Mouse (Mus musculus) frontal cortex, postnatal 25 days (tissue): ENCODE data around the gene Mrgpre.
A peak's percentile ranks its signal among the peaks of the same experiment; 100 is the strongest.

ENCODE experiments used
- DNase-seq, 2 experiments: peaks; one replicate each; pipeline ENCODE4 v3.0.0; 2022; ENCODE audit warnings: low spot score in 2 of 2

Gene Mrgpre

DNA sequence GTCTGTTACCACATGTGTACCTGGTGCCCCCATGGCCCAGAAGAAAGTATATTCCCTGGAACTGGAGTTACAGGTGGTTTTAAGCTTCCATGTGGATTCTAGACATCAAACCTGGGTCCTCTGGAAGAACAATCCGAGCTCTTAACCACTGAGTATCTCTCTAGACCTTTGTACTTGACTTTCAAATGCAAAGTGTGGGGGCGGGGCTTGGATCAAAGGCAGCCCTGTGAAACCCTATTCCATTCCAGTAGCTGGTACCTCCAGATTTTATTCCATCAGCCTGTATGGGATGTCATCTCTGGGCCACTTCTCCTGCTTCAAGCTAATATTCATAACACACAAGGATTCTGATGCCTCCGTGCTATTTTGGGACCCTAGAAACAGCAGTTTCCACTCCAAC, 8.2 kb downstream of the Mrgpre start:
- no peak for DNase-seq

GRCm38 (mm10) chr7:143769461-143769860, 14.8 kb downstream of the Mrgpre start:
- DNase-seq = no peak

DNA sequence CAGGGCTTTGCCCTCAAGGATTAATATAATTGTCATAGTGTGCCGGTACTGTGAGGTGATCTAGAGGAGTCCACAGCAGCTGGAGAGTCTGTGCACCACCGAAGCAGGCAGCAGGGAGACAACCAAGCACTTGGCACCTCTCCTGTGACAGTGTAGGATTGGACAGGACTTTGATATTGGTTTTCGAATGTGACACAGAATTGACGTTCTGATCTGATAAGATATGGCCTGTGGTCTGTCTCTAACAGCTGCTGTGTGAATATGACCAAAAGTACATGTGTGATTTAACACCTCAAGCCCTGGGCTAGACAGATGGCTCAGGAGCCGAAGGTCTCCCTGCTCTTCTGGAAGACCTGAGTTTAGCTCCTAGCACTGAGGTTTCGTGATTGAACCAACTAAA, 16.0 kb downstream of the Mrgpre start:
- DNase-seq = no peak

- no peak for DNase-seq
These were observed 17.4 kb downstream of the Mrgpre start, which contains the start of gene Mrgprg for GRCm38 (mm10) chr7:143766893-143767292. Mrgprg (minus strand) TSS chr7:143766993.

DNA sequence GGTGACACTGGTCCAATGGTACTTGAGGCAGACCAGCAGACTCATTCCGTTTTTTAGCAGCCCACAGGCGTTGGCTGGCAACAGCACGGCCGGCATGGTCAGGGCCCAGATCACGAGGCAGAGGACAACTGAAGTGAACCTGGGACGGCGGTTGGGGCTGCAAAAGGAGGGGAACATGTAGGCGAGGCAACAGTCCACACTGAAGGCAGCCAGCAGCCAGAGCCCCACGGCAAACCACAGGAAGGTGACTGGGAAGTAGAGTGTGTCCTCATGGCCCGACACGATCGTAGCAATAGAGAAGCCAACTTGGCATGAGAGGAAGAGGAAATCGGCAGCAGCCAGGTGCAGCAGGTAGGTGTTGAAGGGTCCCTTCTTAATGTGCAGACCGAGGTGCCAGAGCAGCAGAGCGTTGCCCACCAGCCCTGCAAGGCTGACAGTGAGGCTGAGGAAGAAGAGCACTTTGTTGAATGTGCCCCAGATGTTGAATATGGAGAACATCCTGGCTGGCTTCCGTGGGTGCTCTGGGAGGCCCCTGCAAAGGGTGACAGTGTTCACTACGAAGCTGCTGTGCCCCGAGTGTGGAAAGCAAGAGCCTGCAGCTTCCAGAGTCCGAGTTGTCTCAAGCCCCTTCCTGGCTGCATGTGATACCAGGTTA, 19.3 kb downstream of the Mrgpre start:
- no peak for DNase-seq

DNA sequence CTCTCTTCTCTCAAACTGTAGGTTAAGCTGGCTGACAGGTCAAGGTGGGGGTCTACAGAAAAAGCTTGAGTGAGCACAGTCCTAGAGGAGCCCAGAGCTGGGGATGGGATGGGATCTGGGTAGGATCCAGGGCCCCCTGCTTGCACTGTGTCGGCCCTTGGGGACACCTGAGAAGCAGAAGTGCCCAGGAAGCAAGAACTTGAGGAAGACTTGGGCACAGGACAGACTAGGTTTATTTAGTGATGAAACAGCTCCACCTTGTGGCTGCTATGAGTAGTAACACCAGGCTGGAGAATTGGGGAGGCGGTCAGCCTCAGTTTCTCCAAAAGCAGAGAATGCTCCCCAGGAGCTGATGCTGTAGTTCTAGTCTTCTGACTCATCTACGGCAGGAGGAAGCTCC, 20.5 kb downstream of the Mrgpre start:
- no peak for DNase-seq

- no peak for DNase-seq
These were observed 25.3 kb downstream of the Mrgpre start for GRCm38 (mm10) chr7:143758956-143759355.

GRCm38 (mm10) chr7:143757696-143758095, 26.6 kb downstream of the Mrgpre start:
- DNase-seq = no peak

GRCm38 (mm10) chr7:143757027-143757390, 27.3 kb downstream of the Mrgpre start:
- peak in 1 of 2 experiments; percentile 43 for DNase-seq

DNA sequence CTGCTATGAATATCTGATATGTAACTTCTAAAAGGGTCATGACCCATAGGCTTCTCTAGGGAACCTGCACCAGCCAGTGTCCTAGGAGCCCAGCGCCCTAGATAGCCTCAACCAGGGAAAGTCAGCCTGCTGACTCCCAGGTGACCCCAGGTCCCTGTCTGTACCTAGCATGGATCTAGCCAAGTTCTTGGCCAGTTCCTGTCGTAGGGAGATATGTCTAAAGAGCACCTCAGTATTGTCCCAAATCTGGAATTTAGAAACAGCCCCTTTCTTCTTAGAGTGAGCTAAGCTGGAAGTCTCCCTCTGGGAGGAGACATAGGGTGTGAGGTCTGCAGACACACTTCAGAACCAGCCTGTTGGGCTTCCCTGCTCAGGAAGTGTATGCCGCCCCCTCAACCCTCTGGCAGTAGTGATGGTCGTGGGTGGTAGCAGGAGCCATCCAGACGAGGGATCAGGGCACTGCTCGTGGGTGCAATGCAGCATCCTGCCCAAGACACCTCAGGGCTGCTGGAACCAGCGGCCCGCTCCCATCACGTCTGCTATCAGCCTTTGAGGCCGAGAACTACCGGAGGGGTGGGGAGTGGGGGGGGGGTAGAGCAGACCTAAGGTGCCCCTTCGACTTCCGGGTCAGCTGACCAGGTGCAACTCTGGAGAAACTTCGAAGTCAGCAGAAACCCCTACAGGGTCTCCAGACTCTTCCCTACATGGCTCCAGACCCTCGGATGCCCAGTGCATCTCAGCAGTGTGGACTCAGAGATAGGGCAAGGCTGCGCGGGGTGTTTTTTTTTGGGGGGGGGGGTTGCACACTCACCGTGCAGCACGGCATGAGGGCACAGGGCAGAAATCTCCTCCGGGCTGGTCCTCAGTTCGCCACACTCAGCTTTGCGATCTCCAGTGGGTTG, 27.9 kb downstream of the Mrgpre start, which contains the start of gene Osbpl5:
Gene Osbpl5, minus strand, starts transcription at position 861 of the 902 bp plus-strand sequence.
- DNase-seq = no peak

- DNase-seq = no peak
These were observed 28.8 kb downstream of the Mrgpre start for GRCm38 (mm10) chr7:143755357-143756124.

GRCm38 (mm10) chr7:143753990-143754715, 30.1 kb downstream of the Mrgpre start:
- DNase-seq = no peak

DNA sequence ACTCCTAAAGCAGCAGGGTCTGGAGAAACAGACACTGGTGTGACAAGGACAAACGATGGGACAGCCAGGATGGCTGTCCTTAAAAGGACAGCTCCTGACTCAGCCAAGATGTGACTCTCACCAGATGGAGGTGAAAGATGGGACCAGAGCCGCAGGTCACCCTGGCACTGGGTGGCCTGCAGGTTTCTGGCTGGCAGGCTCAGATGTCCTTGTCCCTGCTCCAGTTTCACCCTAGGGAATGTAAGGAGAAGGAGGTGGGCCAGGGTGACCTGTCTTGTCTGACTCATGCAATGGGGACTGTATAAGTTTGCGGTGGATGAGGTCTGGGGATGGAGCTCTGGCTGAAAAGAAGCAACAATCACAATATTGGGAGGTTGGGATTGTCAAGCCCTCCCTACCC, 31.7 kb downstream of the Mrgpre start:
- no peak for DNase-seq

- no peak for DNase-seq
These were observed 32.2 kb downstream of the Mrgpre start for GRCm38 (mm10) chr7:143752056-143752455.

- no peak for DNase-seq
These were observed 32.9 kb downstream of the Mrgpre start for GRCm38 (mm10) chr7:143751380-143751779.

- DNase-seq = no peak
These were observed 35.3 kb downstream of the Mrgpre start for GRCm38 (mm10) chr7:143749045-143749444.

DNA sequence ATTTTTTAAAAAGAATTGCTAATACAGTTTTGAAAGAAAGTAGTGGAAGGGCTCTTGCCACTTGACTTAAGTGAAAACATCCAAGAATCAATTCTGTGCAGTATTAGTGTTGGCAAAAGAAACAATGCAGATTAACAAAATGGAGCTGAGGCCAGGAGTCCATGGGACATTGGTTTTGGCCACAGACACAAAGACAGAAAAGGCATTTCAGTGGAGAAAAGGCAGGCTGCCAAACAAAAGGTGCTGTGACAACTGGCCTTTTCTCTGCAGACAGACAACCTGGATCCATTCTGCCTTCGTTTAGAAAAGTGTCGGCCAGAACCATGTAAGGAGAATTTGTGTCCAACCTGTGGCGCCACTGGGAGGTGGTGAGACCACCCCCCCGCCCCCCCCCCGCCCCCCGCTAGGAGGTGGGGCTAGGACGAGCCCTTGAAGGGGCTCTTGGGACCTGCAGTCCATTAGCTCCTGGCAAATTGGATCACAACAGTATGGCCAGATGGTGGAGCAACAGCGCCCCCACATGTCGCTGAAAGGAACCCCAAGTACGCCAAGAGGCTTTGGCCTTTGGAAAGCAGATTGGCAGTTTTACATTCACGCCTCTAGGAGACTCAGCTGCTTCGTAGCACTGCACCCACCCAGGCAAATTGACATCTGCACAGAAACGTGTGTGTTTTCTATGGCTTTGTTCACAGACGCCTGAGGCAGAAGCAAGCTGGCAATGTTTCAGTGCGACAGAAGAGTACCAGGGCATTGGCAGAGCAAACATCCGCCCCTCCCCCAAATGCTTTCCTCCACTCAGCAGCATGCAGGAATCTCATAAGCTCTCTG, 36.0 kb downstream of the Mrgpre start:
- peak; percentile 85 to 89 for DNase-seq

GRCm38 (mm10) chr7:143740653-143741052, 43.6 kb downstream of the Mrgpre start:
- no peak for DNase-seq

DNA sequence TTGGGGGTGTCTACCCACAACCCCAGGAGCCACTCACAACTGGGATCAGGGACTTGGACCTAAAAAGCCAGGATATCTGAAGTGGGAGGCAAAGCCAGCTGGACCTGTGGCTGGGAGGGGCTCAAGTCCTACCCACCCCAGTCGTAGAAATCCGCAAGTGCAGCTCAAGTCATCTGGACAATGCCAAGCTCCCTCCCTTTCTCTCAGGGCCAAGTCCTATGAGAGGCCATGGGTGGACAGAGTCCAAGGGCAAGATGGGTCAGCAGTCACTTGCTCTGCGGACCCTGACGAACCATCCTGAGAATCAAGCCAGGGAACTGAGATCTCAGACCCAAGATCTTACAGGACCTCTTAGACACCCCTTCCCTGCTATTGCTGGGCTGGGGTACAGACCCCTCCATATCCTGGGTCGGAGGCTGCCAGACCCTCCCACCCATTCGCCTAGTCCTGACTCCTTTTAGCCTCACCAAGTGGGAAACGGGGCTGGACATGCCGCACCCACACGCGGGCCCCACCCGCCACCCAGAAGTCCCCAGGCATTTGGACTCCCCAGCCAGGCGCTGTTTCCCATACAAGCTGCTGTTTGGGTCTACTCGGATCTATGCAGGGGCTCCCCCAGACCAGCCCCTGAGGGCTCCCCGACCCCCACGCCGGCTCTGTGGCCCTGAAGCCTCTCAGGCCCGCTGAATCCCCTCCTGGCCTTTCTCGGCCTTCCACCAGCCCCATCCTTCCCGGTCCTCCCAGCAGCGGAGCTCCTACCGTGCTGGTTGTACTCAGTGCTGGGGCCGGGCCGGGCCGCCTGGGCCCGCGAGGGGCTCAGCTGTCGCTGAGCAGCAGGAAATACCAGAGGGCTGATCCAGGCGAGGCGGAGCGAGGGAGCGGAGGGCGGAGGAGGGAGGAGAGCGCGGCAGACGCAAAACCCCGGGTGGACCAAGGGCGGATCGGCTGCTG, 44.5 kb downstream of the Mrgpre start:
- DNase-seq = peak; percentile 54 to 55
